Mouse (Mus musculus): Measurements from ENCODE around the gene Dock9.

Gene Dock9

GRCm38 (mm10) chr14:121797457-121798410 is at the start of gene Dock9:
TSS of gene Dock9 (minus strand) at chr14:121797837.
- in situ Hi-C loops (cut with MboI, MseI), result loop anchor here (5.0 kb wide), 1 partner anchor 425 kb away; no protein-coding TSS in a partner anchor

- in situ Hi-C loops (cut with MboI, MseI), result no loop called here
These were observed 46.8 kb upstream of the Dock9 start for GRCm38 (mm10) chr14:121844486-121844885.

- in situ Hi-C loops (cut with MboI, MseI), result no loop called here
These were observed 42.6 kb upstream of the Dock9 start for GRCm38 (mm10) chr14:121840217-121840616.

GRCm38 (mm10) chr14:121838161-121838560 is 40.5 kb upstream of the Dock9 start:
- in situ Hi-C loops (cut with MboI, MseI), result no loop called here

GRCm38 (mm10) chr14:121833001-121833520 is 35.4 kb upstream of the Dock9 start:
- in situ Hi-C loops (cut with MboI, MseI), result no loop called here

GRCm38 (mm10) chr14:121829816-121830442 is 32.3 kb upstream of the Dock9 start:
- in situ Hi-C loops (cut with MboI, MseI), result no loop called here

- in situ Hi-C loops (cut with MboI, MseI), result no loop called here
These were observed 29.5 kb upstream of the Dock9 start for GRCm38 (mm10) chr14:121827091-121827490.

- in situ Hi-C loops (cut with MboI, MseI), result no loop called here
These were observed 28.1 kb upstream of the Dock9 start for GRCm38 (mm10) chr14:121825521-121826445.

GRCm38 (mm10) chr14:121824322-121825103 is 26.9 kb upstream of the Dock9 start:
- in situ Hi-C loops (cut with MboI, MseI), result no loop called here

- in situ Hi-C loops (cut with MboI, MseI), result no loop called here
These were observed 25.4 kb upstream of the Dock9 start for GRCm38 (mm10) chr14:121822997-121823396.

- in situ Hi-C loops (cut with MboI, MseI), result no loop called here
These were observed 24.9 kb upstream of the Dock9 start for GRCm38 (mm10) chr14:121822506-121822905.

GRCm38 (mm10) chr14:121806791-121807190 is 9.2 kb upstream of the Dock9 start:
- in situ Hi-C loops (cut with MboI, MseI), result no loop called here

- in situ Hi-C loops (cut with MboI, MseI), result no loop called here
These were observed 8.7 kb upstream of the Dock9 start for GRCm38 (mm10) chr14:121806316-121806715.

- in situ Hi-C loops (cut with MboI, MseI), result no loop called here
These were observed 6.8 kb upstream of the Dock9 start for GRCm38 (mm10) chr14:121804461-121804860.

GRCm38 (mm10) chr14:121800962-121801361 is 3.3 kb upstream of the Dock9 start:
- in situ Hi-C loops (cut with MboI, MseI), result no loop called here

GRCm38 (mm10) chr14:121799112-121799511 is 1.5 kb upstream of the Dock9 start:
- in situ Hi-C loops (cut with MboI, MseI), result loop anchor here (5.0 kb wide), 1 partner anchor 427 kb away; no protein-coding TSS in a partner anchor

- in situ Hi-C loops (cut with MboI, MseI), result loop anchor here (5.0 kb wide), 1 partner anchor 426 kb away; no protein-coding TSS in a partner anchor
These were observed 768 bp upstream of the Dock9 start for GRCm38 (mm10) chr14:121798411-121798799.

GRCm38 (mm10) chr14:121796571-121797456 is 823 bp downstream of the Dock9 start:
- in situ Hi-C loops (cut with MboI, MseI), result loop anchor here (5.0 kb wide), 1 partner anchor 425 kb away; no protein-coding TSS in a partner anchor

GRCm38 (mm10) chr14:121795536-121795935 is 2.1 kb downstream of the Dock9 start:
- in situ Hi-C loops (cut with MboI, MseI), result loop anchor here (5.0 kb wide), 1 partner anchor 423 kb away; no protein-coding TSS in a partner anchor

Data from T-helper 1 cell (primary cell).